Mouse (Mus musculus) hindlimb bud, embryonic 11.5 days (tissue): ENCODE results near the gene Clint1.
"Not testable (repeated sequence)": the region's sequence is repeated elsewhere in the genome, so short reads cannot be mapped to it uniquely, and the experiment has no call there.

Experiments
- DNase-seq: peaks from one replicate; pipeline ENCODE4 v3.0.0-alpha.2; 2012; ENCODE audit warnings: low read depth, low spot score; ENCODE audit errors: extremely low spot score

Clint1 gene

DNA sequence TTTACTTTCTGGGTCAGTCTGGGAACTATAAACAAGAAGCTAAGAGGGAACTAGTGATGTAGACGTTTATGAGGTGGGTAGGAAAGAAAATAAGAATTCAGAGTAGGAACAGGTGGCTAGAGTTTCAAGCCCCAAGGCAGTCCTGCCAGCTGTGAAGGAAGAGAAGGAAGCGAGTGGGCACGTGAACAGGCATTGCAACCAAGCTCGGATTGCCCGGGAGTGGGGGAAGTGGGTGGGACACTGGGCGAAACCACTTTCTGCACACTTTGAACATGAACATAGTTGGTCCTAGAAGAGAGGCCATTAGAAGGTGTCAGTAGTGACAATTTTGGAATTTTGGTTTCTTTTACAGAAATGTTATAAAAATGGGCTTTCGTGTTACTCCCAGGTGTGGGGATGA lies 4.3 kb upstream of the Clint1 start:
- DNase-seq, result no peak

DNA sequence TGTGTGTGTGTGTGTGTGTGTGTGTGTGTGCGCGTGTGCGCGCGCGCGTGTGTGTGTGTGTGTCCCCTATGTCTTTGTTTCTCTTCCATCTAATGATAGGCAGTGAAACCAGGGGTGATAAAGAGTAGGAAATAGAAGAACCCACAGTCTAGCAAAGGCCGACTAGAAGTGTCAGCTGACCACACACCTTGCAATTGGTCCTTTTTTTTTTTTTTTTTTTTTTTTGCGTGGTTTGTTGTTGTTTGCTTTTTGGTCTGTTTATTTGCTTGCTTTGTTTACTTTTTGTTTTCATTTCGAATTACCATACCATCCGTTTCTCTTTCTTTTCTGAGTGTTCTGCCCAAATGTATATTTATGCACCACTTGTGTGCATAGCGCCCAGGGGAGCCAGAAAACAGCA lies 3.6 kb upstream of the Clint1 start:
- no peak for DNase-seq

DNA sequence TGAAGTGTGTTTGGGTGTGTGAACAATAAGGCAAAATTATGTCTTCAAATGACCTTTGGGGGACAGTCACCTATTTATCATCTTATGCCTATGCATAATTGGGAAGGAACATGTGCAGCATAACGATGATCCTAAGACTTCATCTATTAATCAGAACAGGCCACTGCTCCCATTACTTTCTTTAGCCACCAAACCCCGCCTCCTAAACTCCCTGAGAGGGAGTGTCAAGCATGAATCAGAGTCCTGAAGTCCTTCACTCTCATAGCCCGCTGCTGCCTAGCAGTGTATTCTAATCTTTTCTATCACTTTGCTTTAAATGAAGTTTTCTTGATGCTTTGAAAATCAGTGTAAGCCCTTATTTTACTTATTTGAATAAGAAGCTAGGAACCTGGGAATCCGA lies 2.6 kb upstream of the Clint1 start:
- no peak for DNase-seq

DNA sequence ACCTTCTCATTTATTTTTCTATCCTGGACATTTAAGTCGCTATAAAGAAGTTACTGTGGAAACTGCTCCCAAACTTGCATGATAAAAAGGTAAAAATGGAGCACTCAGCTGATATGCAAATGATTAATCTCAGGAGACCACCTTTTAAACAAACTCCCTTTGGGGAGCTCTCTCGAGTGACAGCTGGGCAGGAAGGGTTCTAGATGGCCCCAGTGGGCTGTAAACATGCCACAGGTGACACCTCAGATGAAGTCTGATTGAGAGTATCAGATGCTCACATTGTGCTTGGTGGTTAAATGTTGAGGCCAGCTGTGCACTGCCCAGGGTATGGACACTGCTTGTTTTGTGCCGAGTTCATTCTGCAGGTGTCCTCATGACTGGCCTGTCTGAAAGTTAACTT lies 2.0 kb upstream of the Clint1 start:
- DNase-seq, result no peak

DNA sequence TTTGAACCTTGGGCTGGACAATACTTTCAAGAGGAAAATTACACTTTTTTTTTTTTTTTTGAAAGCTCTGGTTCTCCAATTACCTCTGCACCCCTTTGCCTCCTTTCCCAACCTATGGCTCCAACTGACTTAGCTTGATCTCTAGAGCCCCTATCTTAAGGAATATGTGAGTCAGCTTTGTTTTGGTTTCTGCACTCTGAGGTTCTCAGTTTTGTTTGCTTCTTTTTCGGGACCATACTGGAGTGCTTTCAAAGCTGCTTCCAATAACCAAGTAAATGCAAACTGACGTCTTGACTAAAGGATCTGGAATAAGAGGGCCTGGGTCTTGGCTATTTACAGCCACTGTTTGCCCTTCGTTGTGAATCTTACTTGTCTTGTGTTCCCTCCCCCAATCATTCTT lies 1.5 kb upstream of the Clint1 start:
- no peak for DNase-seq

DNA sequence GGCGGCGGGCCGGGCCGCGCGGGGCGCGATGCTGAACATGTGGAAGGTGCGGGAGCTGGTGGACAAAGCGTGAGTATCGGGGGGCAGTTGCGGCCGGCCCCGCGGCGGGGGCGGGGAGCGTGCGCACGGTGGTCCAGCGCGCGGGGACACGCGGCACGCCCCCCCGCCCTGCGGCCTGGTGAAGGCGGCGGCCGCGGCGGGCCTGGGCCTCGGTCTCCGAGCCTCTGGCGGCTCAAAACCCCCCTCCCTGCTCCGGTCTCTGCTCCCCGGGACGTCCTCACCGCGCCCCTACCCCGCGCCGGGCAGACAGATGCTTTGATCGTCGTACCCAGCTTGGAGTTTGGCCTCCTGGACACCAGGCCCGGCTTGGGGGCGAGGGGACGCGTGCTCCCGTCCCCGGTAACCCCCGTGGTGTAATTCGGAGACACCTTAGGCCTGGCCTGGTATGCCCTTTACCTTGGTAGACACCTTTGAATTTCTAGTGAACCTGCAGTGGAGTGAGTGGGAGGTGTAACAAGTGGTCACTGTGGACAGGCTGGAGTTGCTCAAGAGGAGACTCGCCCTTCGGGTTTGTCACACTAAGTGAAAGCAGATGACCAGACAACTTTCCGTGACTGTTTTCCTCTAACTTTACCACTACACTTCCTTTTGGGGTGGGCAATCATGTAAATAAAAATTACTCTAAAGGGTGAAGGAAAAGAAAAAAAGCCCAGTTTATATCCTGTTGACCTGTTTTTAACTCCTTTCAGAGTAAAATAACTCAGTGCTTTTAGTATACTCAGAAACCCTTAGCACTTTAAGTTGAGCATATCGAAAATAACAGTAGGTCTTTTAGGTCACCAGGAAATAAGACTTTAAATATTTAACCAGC lies 508 bp downstream of the Clint1 start:
- DNase-seq, result no peak

DNA sequence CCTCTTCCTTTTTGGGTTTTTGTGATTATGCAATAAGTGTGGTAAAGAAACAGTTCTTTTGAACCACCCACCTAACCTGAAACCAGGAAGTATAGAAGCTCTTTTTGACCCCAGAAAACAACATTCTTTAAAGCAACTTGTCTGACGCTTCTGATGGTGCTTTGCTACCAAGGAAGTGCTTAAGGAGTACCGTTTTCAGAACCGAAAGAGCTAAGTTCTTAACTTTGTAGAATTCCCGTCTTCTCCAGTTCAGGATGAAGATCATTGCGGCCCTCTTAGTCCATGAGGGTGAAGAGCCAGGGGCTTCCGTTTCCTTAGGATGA lies 1.1 kb downstream of the Clint1 start:
- no peak for DNase-seq

DNA sequence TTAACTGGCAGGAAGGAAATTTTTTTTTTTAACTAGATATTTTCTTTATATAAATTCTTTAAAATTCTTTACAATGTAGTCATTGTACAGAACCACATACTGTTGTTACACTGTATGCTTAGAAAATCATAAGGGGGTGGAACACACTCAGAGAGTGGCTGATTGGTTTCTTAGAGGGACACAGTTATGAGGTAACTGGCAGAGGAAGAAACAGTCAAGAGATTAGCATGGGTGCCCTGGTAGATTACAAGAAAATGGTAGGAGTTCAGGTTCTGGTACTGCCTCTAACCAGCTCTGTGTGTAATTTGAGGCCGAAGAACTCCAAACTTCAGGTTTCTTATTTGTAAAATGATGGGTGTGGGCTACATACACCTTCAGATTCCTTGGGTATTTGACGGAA lies 2.1 kb downstream of the Clint1 start:
- DNase-seq, result no peak

DNA sequence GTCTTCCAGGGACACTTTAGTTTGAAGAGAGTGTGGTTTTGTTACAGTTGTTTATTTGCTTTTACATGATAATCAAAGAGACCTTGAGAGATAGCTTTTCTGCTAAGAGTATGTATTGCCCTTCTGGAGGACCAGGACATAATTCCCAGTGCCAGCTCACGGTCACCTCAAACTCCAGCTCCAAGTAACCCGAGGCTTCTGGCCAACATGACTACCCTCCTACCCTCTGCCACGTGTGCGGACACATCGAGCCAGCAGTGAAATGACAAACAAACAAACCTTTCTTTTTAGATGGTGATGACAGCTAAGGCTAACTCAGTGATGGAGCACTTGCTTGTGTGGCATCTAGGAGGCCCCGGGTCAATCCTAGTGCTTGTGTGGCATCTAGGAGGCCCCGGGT lies 2.5 kb downstream of the Clint1 start:
- no peak for DNase-seq

DNA sequence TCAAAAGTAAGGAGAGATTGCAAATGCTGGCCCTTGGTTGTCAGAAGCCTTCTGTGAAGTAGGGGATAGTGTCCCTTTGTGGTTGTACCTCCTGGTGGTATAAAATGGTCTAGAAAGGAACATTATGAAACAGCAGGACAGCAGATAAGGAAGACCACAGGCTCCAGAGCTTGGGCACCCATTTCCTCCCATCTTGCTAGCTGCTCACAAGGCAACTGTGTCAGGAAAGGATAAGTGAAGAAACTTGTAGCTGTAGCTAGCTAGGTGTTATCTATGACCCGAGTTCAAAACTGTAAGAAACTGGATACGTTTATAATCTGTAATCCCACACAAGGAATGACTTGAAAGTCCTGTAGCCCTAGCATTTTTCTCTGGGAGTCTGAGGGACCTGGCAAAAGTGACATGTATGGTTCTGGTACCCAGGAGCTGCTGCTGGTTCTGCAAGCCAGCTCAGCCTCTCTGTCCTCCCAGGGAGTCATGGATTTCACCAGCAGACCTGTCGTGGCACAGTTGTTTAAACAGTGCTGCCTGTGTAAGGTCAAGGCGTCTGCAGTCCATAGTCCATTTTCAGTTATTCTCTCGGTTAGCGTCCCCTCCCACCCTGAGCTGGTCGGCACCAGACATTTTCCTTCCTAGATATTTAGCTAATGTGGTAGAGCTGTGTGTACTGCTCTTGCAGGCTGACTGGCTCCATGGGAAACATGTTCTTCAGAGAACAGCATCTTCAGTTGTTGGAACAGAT lies 3.7 kb downstream of the Clint1 start:
- no peak for DNase-seq

DNA sequence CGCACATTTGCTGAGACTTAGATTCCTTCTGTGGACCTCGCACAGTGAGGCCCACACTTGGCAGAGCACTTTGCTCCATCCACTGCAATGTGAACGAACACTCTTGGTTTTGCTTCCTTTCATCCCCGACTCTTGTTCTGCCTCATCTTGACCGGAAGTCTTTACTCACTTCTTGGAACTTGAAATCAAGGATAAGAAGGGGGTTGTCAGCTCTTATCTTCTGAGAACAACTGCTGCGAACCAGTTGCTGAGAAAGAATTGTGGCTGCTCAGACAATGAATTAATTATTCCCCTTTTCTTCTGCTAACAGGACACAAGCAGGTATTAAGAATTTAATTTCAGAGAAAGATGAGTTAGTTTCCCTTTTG lies 4.3 kb downstream of the Clint1 start:
- DNase-seq, result no peak

DNA sequence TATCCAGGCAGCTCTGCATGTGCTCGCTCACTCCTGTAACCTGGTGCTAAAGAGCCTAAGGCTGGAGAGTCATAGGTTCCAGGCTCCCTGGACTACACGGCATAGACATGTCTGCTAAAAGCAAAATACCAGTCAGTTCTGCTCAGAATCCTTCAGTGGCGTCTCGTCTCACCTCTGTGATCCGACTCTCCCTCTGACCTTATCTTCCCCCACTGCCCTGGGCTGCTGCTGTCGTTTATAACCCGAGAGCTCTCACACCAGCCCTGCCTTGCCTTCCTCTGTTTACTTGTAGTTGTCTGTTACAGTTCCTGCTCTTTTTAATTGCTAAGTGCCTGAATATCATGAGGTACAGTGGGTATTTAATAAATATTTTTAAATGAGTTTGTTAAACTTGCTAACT lies 9.5 kb downstream of the Clint1 start:
- no peak for DNase-seq

DNA sequence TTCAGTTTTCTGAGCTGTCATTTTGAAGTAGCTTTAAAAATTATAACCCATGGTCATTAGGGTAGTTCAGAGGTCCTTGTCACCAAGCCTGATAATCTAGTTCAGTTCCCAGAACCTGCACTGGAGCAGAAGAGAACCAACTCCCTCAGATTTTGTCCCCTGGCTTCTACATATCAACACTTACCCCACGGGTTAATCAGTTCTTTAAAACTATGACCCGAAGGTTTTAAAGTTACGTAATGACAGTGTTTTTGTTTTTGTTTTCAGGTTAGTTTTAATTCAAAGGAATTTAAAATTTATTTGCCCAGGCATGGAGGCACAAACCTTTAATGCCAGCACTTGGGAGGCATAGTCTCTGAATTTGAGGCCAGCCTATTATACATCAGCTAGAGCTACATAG lies 12.6 kb downstream of the Clint1 start:
- no peak for DNase-seq

DNA sequence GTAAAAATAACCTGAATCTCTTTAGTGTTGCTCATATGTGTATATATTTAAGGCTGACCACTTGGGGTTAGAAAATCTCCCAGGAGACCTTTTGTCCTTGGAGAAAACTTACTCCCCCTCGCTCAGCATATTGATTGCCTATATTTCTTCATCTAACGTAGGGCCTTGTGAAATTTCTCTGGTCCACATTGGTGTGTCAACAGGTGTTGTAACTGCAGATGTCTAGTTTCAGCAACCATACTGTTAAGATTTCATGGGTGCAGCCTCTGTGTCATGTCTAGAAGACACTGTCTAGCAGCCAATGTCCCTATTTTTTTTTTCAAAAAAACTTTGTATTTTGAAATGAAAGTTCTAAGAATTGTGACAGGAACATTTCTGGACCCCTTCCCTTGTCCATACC lies 14.0 kb downstream of the Clint1 start:
- DNase-seq, result no peak

DNA sequence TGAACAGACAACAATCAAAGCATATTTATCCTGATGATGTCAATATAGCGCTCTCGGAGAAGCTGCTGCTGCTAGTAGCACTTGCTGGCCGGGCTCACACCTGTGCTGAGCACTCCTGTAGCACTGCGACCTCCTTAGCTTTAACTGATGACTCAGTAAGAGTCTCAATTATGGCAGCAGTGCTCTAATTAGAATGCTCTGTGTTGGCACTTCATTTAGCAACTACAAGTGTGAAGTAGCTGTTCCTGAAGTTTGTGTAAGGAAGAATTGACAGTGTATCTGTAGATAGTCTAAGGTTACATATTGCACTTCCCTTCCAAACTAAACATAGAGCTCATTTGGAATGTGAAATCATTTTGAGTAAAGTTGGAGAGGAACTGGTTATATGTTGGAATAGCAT lies 14.7 kb downstream of the Clint1 start:
- no peak for DNase-seq

DNA sequence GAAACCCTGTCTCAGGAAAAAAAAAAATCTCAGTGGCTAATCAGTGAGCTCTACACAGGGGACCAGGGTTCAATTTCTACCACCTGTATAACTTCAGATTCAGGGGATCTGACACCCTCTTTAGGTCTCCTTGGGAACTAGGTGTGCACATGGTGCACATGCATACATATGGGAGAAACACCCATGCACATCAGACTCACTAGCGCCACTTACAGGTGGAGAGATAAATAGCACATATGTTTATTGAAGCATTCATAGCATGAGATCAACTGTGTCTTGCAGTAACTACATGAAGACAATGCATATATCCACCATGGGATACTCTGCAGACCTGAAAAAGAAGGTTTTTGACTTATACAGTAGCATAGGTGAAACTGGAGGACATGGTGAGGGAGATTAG lies 21.8 kb downstream of the Clint1 start:
- no peak for DNase-seq

DNA sequence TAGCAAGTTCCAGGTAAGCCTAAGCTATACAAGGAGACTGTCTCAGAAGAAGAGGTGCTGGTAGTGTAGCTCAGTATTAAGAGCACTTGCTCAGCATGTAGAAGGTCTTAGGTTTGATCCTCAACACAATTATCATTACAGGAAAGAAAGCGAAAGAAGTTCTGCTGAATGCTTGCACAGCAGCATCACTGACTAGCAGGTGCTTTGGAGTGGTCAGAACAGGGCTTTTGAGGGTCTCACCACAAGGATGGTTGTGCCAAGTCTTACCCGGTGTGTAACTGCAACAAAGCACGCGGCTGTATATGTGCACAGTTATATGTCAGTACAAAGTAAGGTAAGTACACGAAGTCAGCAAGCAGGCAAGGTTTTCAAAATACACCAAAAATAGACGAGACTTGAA lies 22.4 kb downstream of the Clint1 start:
- DNase-seq, result no peak

DNA sequence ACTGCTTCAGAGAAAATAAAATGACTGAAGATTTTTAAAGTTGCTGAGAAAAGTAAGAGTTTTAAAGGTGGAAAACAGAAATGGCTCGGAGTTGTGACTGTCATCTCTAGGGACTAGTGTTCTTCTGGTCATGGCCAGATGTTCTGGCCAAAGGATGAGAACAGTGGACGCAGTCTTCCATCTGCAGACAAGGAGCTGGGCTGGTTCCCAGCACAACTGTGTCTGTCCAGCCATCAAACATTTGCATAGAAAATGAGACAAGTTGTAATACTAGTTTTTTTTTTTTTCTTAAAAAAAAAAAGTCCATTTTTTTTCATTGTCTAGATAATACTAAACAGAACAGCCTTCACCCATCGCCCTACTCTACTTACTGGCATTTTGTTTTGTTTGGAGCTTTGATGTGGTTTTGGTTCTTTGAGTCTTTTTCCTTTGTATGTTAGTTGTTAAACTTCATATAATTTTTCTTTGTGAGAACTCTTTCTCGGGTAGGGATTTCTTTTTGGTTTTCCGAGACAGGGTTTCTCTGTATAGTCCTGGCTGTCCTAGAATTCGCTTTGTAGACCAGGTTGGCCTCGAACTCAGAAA lies 23.6 kb downstream of the Clint1 start:
- DNase-seq, result no peak

DNA sequence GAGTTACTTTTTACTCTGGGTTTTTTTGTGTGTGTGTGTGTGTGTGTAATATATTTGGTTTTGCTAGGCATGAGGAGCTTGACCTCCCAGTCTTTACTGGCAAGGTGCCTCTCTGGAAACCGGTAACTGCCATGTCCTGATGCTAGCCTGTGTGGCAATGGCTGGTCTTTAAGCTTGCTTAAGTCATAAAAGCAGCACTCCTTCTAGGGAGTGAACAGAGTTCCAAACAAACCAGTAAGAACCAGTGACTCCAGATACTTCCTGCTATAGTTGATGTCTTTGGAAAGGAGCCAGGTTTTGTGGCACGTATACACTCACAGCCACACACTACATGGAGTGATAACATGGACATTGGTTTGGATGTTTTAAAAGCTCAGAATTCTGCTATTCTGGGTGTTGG lies 24.2 kb downstream of the Clint1 start:
- no peak for DNase-seq

DNA sequence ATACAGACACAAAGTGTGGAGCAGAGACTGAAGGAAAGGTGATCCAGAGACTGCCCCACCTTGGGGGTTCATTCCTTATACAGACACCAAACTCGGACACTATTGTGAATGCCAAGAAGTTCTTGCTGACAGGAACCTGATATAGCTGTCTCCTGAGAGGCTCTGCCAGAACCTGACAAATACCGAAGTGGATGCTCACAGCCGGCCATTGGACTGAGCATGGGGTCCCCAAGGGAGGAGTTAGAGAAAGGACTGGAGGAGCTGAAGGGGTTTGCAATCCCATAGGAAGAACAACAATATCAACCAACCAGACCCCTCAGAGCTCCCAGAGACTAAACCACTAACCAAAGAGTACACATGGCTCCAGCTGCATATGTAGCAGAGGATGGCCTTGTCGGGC lies 27.5 kb downstream of the Clint1 start:
- not testable (repeated sequence) for DNase-seq

DNA sequence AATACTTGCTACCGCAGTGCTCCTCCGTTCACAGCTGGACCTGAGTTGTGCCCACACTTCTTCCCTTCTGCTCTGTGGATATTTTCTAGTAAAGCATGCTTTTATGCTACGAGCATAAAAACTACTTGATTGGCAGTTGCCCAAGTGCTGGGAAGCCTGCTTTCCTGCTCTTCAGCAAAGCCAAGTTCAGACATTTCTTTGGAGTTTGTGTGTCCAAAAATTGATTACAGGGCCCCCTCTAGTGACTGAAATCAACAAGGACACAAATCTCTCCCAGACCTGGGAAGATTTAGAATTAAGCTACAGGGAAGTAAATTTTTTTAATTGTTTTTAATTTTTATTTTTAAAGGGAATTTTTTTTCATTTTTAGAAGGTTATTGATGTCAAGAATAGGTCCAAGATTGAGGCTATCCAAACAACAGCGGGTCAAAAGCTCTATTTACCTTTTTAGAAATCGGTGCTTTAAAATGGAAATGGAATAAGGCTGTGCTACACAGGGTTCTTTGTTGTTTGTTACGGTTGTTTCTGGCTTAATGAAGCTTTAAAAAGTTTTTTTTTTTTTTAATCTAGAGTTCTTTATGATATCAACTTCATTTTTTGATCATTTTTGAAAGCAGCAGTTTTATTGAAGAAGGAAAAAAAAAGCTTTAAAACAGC lies 29.3 kb downstream of the Clint1 start:
- DNase-seq, result no peak

DNA sequence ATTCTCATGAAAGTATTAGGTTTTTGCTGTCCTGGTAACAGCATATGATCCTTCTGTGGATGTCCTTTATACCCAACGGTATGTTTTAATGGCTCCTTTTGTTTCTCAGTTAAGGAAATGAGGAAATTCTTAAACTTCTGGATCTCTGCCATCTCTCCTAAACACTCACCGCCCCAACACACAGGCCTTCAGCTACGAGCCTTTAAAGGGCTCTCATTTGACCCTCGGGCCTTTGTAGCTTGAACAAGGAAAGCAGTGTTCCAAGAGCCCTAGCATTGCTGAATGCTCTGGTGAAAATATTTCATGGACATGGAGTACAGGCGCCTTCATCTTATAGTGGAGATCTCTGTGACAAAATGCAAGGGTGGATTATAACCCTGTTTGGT lies 29.8 kb downstream of the Clint1 start:
- DNase-seq, result no peak
